Mouse (Mus musculus): ENCODE results near the gene Sgcd. TPM values are rescaled to one million over a fixed set of nuclear protein-coding genes. Genes with fewer than 3 reads are reported as not detected.
A peak's percentile ranks its signal among the peaks of the same experiment; 100 is the strongest.

The Sgcd gene
- polyA plus RNA-seq, 1 experiment from 2014 or later, result 4.8 TPM

DNA sequence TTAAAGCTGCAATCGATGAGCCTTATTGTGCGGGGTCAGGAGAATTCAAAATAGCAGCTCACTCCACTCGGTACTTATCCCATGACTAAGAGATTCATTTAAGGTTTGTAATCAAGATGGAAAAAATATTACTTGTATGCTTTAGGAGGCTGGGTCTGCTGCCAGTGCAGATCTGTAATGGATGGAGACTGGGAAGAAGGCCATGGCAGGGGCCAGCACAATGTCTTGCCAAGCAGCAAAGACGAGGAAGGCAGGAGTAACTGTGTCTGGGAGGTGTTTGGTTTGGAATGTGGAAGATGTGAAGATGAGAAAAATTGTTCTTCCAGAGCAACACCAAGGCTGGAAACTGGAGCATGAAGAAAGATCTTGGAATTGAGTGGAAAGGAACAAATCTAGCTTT is 36.4 kb downstream of the Sgcd start:
- no peak for ATAC-seq

DNA sequence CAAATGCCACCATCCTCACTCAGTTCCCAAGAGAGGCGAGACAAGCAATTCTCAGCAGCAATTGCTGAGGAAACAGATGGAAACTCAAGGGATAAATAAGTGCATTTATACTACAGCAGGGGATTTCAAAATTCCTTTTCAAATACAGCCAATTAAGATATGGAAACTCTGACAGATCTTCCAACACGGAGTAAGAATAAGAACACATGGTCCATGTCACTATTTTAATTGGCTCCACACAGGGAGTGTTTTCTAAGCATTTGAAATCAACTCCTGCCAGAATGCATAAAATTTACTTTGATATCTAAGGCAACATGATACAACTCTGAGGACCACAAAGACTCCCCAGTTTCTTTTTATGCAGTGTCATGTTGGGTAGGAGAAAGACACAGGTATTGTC is 49.0 kb downstream of the Sgcd start:
- Histone ChIP-seq H3K27ac (ENCODE audit: low read depth, low read length) (no peak overlapping the region), H3K4me1 (ENCODE audit: control insufficient read depth, insufficient read depth, low read depth, low read length) (no peaks in the 10 kb centered on the region), H3K4me2 (ENCODE audit: low read length) (no peak overlapping the region), H3K9ac (ENCODE audit: low read depth, low read length) (no peak overlapping the region), H3K4me3 (ENCODE audit: low read length) (no peak overlapping the region), H3K27me3 (replicated peaks; ENCODE audit: control insufficient read depth, insufficient read depth, low read length) (no peaks in the 10 kb centered on the region), H3K36me3 (ENCODE audit: control insufficient read depth, insufficient read depth, low read length) (no peaks in the 10 kb centered on the region), H3K9me3 (ENCODE audit: control insufficient read depth, low read length) (no peaks in the 10 kb centered on the region)
- no peak for ATAC-seq
- WGBS, result 76% methylated on average over 2 of the region's 2 CpGs

More for the DNA sequence above, 36.4 kb downstream of the Sgcd start:
- H3K4me3 ChIP-seq (ENCODE audit: low read length), result no peak overlapping the region
- H3K4me1 ChIP-seq (ENCODE audit: control insufficient read depth, insufficient read depth, low read depth, low read length), result no peaks in the 10 kb centered on the region
- no peak overlapping the region for H3K27ac ChIP-seq (ENCODE audit: low read depth, low read length)
- H3K4me2 ChIP-seq (ENCODE audit: low read length), result no peak overlapping the region
- no peaks in the 10 kb centered on the region for H3K36me3 ChIP-seq (ENCODE audit: control insufficient read depth, insufficient read depth, low read length)
- no peaks in the 10 kb centered on the region for H3K9me3 ChIP-seq (ENCODE audit: control insufficient read depth, low read length)
- 81% methylated on average over 4 of the region's 4 CpGs for WGBS
- no peak overlapping the region for H3K9ac ChIP-seq (ENCODE audit: low read depth, low read length)
- no peaks in the 10 kb centered on the region for H3K27me3 ChIP-seq (replicated peaks; ENCODE audit: control insufficient read depth, insufficient read depth, low read length)

DNA sequence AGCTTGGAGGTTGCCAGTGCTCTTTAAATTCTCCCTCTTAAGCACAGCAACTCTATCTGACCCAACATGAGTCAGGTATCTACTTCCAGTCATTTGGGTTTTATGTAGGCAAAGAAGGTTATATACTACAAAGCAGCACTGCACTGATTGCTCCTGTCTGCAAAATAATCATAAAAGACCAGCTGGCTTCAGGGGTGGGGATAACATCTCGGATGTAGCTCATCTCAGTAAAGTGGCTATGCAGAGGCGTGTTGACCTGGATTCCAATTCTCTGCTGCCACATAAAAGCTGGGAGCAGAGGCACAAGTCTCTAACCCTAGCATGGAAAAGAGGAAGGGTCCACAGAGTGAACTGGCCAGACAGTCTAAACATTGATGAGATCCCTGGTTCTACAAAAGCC is 71.2 kb downstream of the Sgcd start:
- 90% methylated on average over 2 of the region's 2 CpGs for WGBS
- Histone ChIP-seq H3K27ac (ENCODE audit: low read depth, low read length) (no peak overlapping the region), H3K36me3 (ENCODE audit: control insufficient read depth, insufficient read depth, low read length) (no peaks in the 10 kb centered on the region), H3K9me3 (ENCODE audit: control insufficient read depth, low read length) (no peaks in the 10 kb centered on the region), H3K4me1 (ENCODE audit: control insufficient read depth, insufficient read depth, low read depth, low read length) (no peaks in the 10 kb centered on the region), H3K4me2 (ENCODE audit: low read length) (no peak overlapping the region), H3K9ac (ENCODE audit: low read depth, low read length) (no peak overlapping the region), H3K4me3 (ENCODE audit: low read length) (no peak overlapping the region), H3K27me3 (replicated peaks; ENCODE audit: control insufficient read depth, insufficient read depth, low read length) (no peaks in the 10 kb centered on the region)
- no peak for ATAC-seq

DNA sequence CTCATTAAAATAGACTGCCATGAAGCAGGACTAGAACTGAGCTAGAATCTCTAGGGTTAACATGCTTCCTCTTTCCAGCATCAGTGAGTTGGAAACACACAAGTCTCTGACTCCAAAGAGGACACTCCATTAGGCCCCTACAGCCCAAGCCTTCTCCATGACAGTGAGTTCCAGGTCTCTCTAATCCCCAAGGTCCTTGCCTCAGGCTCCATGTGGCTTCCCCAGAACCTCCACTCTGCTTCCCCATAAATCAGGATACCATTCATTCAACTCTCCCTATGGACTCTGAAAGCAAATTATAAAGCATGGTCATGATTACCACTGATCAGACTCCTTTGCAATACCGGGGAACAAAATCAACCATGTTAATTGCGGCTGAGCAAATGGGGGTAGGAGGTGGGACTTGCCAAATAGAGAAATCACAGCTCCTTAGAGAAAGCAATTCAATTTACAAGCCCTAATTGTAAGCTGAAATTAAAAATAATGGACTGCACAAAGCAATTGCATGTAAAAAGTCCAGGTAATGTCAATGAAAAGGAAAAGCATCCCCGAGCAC is 97.1 kb downstream of the Sgcd start:
- no peaks in the 10 kb centered on the region for H3K4me1 ChIP-seq (ENCODE audit: control insufficient read depth, insufficient read depth, low read depth, low read length)
- WGBS, result 60% methylated on average over 3 of the region's 3 CpGs

DNA sequence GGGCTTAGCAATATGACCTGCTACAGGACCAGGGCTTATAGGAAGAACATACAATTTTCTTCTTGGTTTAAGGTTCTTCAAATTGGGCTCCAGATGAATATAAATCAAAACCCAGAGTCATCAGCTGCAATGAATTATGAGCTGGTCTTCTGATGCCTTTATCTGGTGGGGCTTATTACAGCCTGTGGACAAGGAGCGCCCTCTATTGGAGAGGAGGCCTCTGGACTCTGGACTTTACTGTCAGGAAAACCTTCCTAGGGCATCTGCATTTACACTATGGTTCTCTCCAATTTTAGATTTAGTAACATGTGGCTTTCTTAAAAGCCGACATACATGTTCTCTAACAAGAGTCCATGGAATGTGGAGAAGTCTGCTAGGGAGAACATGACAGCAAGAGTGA is 98.5 kb downstream of the Sgcd start:
- ATAC-seq, result no peak
- Histone ChIP-seq H3K4me1 (ENCODE audit: control insufficient read depth, insufficient read depth, low read depth, low read length) (no peaks in the 10 kb centered on the region), H3K36me3 (ENCODE audit: control insufficient read depth, insufficient read depth, low read length) (no peaks in the 10 kb centered on the region), H3K27ac (ENCODE audit: low read depth, low read length) (no peak overlapping the region), H3K4me2 (ENCODE audit: low read length) (no peak overlapping the region), H3K9ac (ENCODE audit: low read depth, low read length) (no peak overlapping the region), H3K4me3 (ENCODE audit: low read length) (no peak overlapping the region), H3K27me3 (replicated peaks; ENCODE audit: control insufficient read depth, insufficient read depth, low read length) (no peaks in the 10 kb centered on the region), H3K9me3 (ENCODE audit: control insufficient read depth, low read length) (no peaks in the 10 kb centered on the region)
- 58% methylated on average over 2 of the region's 2 CpGs for WGBS

More for the DNA sequence above, 97.1 kb downstream of the Sgcd start:
- H3K9ac ChIP-seq (ENCODE audit: low read depth, low read length), result no peak overlapping the region
- H3K4me3 ChIP-seq (ENCODE audit: low read length), result no peak overlapping the region
- no peak overlapping the region for H3K27ac ChIP-seq (ENCODE audit: low read depth, low read length)
- peak; percentile 52; the same call in 1 of the 2 replicates for ATAC-seq
- no peak overlapping the region for H3K4me2 ChIP-seq (ENCODE audit: low read length)
- H3K9me3 ChIP-seq (ENCODE audit: control insufficient read depth, low read length), result no peaks in the 10 kb centered on the region
- H3K27me3 ChIP-seq (replicated peaks; ENCODE audit: control insufficient read depth, insufficient read depth, low read length), result no peaks in the 10 kb centered on the region
- H3K36me3 ChIP-seq (ENCODE audit: control insufficient read depth, insufficient read depth, low read length), result no peaks in the 10 kb centered on the region

GRCm38 (mm10) chr11:47885310-47885709 is 103.5 kb downstream of the Sgcd start:
- peak; percentile 93 for ATAC-seq
- 30% methylated on average over 3 of the region's 3 CpGs for WGBS
- Histone ChIP-seq H3K4me2 (ENCODE audit: low read length) (no peak overlapping the region), H3K4me3 (ENCODE audit: low read length) (no peak overlapping the region), H3K4me1 (ENCODE audit: control insufficient read depth, insufficient read depth, low read depth, low read length) (no peaks in the 10 kb centered on the region), H3K9me3 (ENCODE audit: control insufficient read depth, low read length) (no peaks in the 10 kb centered on the region), H3K27ac (ENCODE audit: low read depth, low read length) (peak overlapping the region; percentile 39; the same call in 1 of the 2 replicates), H3K36me3 (ENCODE audit: control insufficient read depth, insufficient read depth, low read length) (no peaks in the 10 kb centered on the region), H3K9ac (ENCODE audit: low read depth, low read length) (no peak overlapping the region), H3K27me3 (replicated peaks; ENCODE audit: control insufficient read depth, insufficient read depth, low read length) (no peaks in the 10 kb centered on the region)

DNA sequence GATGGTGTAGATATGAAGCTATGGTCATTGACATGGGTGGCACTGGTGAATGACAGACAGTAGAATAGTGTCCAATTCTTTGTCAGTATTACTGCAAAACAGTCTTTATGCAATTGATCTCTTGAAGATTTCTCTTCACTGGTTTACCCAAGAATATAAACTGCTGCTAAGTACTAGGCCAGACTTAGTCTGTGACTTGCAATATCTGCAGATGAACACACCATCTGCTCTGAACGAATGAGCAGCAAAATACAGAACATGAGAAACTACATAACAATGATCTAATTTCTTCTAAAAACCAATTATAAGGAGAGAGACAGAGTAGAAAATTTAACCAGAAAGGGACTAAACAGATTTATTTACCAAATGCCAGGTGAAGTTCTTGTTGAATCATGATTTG is 105.2 kb downstream of the Sgcd start:
- no peaks in the 10 kb centered on the region for H3K4me1 ChIP-seq (ENCODE audit: control insufficient read depth, insufficient read depth, low read depth, low read length)
- H3K9ac ChIP-seq (ENCODE audit: low read depth, low read length), result no peak overlapping the region
- H3K36me3 ChIP-seq (ENCODE audit: control insufficient read depth, insufficient read depth, low read length), result no peaks in the 10 kb centered on the region
- H3K9me3 ChIP-seq (ENCODE audit: control insufficient read depth, low read length), result no peaks in the 10 kb centered on the region
- no peak overlapping the region for H3K27ac ChIP-seq (ENCODE audit: low read depth, low read length)
- no peak for ATAC-seq
- 83% methylated on average over 1 of the region's 1 CpGs for WGBS
- H3K27me3 ChIP-seq (replicated peaks; ENCODE audit: control insufficient read depth, insufficient read depth, low read length), result no peaks in the 10 kb centered on the region
- no peak overlapping the region for H3K4me2 ChIP-seq (ENCODE audit: low read length)
- no peak overlapping the region for H3K4me3 ChIP-seq (ENCODE audit: low read length)

DNA sequence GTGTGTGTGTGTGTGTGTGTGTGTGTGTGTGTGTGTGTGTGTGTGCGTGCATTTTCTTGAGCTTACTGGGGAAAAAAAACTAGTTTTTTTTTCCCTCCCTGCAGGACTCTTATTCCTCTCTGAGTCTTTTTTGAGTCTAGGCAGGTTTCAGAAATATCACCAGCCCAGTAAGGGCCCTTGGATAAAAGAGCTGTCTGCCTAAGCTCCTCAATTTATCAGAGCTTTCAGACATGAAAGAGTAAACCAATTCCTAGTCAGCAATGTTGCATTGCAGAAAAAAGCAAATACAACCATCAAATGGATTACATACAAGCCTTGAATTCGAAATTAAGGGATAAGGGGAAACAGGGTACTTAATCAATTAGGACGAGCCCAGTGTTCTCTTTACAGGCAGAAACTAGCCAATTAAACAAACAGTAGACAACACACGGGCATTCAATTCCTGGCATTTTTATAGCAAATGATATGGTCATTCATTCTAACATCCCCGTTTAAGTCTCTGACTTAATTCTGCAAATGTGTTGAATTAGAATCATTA is 112.1 kb downstream of the Sgcd start:
- H3K4me3 ChIP-seq (ENCODE audit: low read length), result no peak overlapping the region
- ATAC-seq, result no peak
- no peak overlapping the region for H3K27ac ChIP-seq (ENCODE audit: low read depth, low read length)
- H3K9me3 ChIP-seq (ENCODE audit: control insufficient read depth, low read length), result no peaks in the 10 kb centered on the region
- H3K27me3 ChIP-seq (replicated peaks; ENCODE audit: control insufficient read depth, insufficient read depth, low read length), result no peaks in the 10 kb centered on the region
- H3K4me1 ChIP-seq (ENCODE audit: control insufficient read depth, insufficient read depth, low read depth, low read length), result no peaks in the 10 kb centered on the region; the same call in 1 of the 2 replicates
- H3K4me2 ChIP-seq (ENCODE audit: low read length), result no peak overlapping the region
- 49% methylated on average over 5 of the region's 5 CpGs for WGBS
- no peaks in the 10 kb centered on the region for H3K36me3 ChIP-seq (ENCODE audit: control insufficient read depth, insufficient read depth, low read length)
- no peak overlapping the region for H3K9ac ChIP-seq (ENCODE audit: low read depth, low read length)

DNA sequence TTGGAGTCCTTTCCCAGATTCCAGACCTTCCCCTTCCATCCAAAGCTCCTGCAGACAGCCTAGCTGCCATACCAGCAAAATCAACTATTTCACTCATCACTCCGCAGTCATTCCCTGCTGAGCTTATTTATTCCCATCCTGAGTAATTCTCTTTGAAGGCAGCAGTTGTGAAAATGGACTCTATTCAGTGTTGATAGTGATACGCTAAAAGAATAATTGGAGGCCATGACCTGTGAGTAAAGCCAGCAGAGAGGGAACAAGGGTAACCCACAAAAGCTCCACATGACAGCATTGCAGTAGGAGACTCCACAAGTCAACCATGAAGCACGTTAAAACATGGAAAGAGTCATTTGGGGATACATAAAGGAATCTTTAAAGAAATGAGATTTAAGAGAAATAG is 142.9 kb downstream of the Sgcd start:
- Histone ChIP-seq H3K9ac (ENCODE audit: low read depth, low read length) (no peak overlapping the region), H3K9me3 (ENCODE audit: control insufficient read depth, low read length) (no peaks in the 10 kb centered on the region), H3K4me2 (ENCODE audit: low read length) (no peak overlapping the region), H3K27me3 (replicated peaks; ENCODE audit: control insufficient read depth, insufficient read depth, low read length) (no peaks in the 10 kb centered on the region), H3K4me1 (ENCODE audit: control insufficient read depth, insufficient read depth, low read depth, low read length) (no peaks in the 10 kb centered on the region), H3K27ac (ENCODE audit: low read depth, low read length) (no peak overlapping the region), H3K4me3 (ENCODE audit: low read length) (no peak overlapping the region), H3K36me3 (ENCODE audit: control insufficient read depth, insufficient read depth, low read length) (no peaks in the 10 kb centered on the region)
- no peak for ATAC-seq
- 6% methylated on average over 3 of the region's 3 CpGs for WGBS
